Mouse (Mus musculus) large intestine, adult 2 months (tissue): Measurements from ENCODE around the gene Ddx55. TPM values are rescaled to one million over a fixed set of nuclear protein-coding genes. Genes with fewer than 3 reads are reported as not detected.

Experiments
- DNase-seq: peaks from one replicate; pipeline ENCODE4 v3.0.0-alpha.2; 2012; ENCODE audit warnings: low read depth, low spot score
- WGBS: fragments of 180-500 bp; shearing (Covaris S2); methylation state at CpG from one replicate; pipeline ENCODE4 v1.1.7; 2018; 5-methylcytosine and 5-hydroxymethylcytosine counted together
- polyA plus RNA-seq: library from polyadenylated mRNA; depleted of rRNA; stranded (reverse); fragments of >200 nt; gene quantifications from 2 replicates; pipeline ENCODE4 v1.2.3, GENCODE M21; 2012; rRNA removed

The Ddx55 gene
- polyA plus RNA-seq: 8.9 and 12.1 TPM in 2 replicates

- peak; percentile 81 for DNase-seq
- WGBS: under 1% methylated on average over 66 of the region's 66 CpGs
These were observed at the start of gene Ddx55 for GRCm38 (mm10) chr5:124552558-124553307. Gene Ddx55, plus strand, starts transcription at chr5:124552864.

GRCm38 (mm10) chr5:124503742-124504141 is 48.9 kb upstream of the Ddx55 start:
- no peak for DNase-seq
- 74% methylated on average over 14 of the region's 14 CpGs for WGBS

GRCm38 (mm10) chr5:124505235-124505634 is 47.4 kb upstream of the Ddx55 start:
- no peak for DNase-seq
- WGBS: 38% methylated on average over 4 of the region's 4 CpGs

- DNase-seq: no peak
- WGBS: 28% methylated on average over 10 of the region's 10 CpGs
These were observed 45.8 kb upstream of the Ddx55 start for GRCm38 (mm10) chr5:124506731-124507359.

- DNase-seq: no peak
- WGBS: 55% methylated on average over 6 of the region's 6 CpGs
These were observed 43.5 kb upstream of the Ddx55 start for GRCm38 (mm10) chr5:124509200-124509599.

GRCm38 (mm10) chr5:124509742-124510237 is 42.9 kb upstream of the Ddx55 start:
- no peak for DNase-seq

GRCm38 (mm10) chr5:124510536-124511050 is 42.1 kb upstream of the Ddx55 start:
- no peak for DNase-seq

More at GRCm38 (mm10) chr5:124509742-124510237, 42.9 kb upstream of the Ddx55 start:
- WGBS: 35% methylated on average over 12 of the region's 12 CpGs

GRCm38 (mm10) chr5:124515789-124516188 is 36.9 kb upstream of the Ddx55 start:
- no peak for DNase-seq
- 70% methylated on average over 5 of the region's 5 CpGs for WGBS

More at GRCm38 (mm10) chr5:124510536-124511050, 42.1 kb upstream of the Ddx55 start:
- WGBS: 91% methylated on average over 10 of the region's 10 CpGs

GRCm38 (mm10) chr5:124518648-124519047 is 34.0 kb upstream of the Ddx55 start:
- 89% methylated on average over 10 of the region's 10 CpGs for WGBS
- no peak for DNase-seq

- no peak for DNase-seq
- WGBS: 89% methylated on average over 4 of the region's 4 CpGs
These were observed 31.1 kb upstream of the Ddx55 start for GRCm38 (mm10) chr5:124521588-124521987.

GRCm38 (mm10) chr5:124523032-124523431 is 29.6 kb upstream of the Ddx55 start:
- DNase-seq: no peak
- WGBS: 95% methylated on average over 8 of the region's 8 CpGs

- 80% methylated on average over 5 of the region's 5 CpGs for WGBS
- no peak for DNase-seq
These were observed 27.7 kb upstream of the Ddx55 start for GRCm38 (mm10) chr5:124524943-124525342.

GRCm38 (mm10) chr5:124528351-124528750 is 24.3 kb upstream of the Ddx55 start:
- 67% methylated on average over 4 of the region's 4 CpGs for WGBS

GRCm38 (mm10) chr5:124528791-124529190 is 23.9 kb upstream of the Ddx55 start:
- DNase-seq: no peak
- 56% methylated on average over 9 of the region's 9 CpGs for WGBS

More at GRCm38 (mm10) chr5:124528351-124528750, 24.3 kb upstream of the Ddx55 start:
- no peak for DNase-seq

GRCm38 (mm10) chr5:124529191-124529651 is 23.4 kb upstream of the Ddx55 start:
- WGBS: 56% methylated on average over 8 of the region's 8 CpGs
- no peak for DNase-seq

- no peak for DNase-seq
- WGBS: 62% methylated on average over 8 of the region's 8 CpGs
These were observed 23.0 kb upstream of the Ddx55 start for GRCm38 (mm10) chr5:124529697-124530096.

GRCm38 (mm10) chr5:124530655-124531582 is 21.7 kb upstream of the Ddx55 start, which contains the start of gene Rilpl1:
Gene Rilpl1, minus strand, starts transcription at chr5:124531391.
- 2% methylated on average over 94 of the region's 96 CpGs for WGBS
- no peak for DNase-seq

GRCm38 (mm10) chr5:124531583-124531930 is 21.1 kb upstream of the Ddx55 start:
- DNase-seq: no peak
- WGBS: 20% methylated on average over 14 of the region's 14 CpGs

GRCm38 (mm10) chr5:124532451-124532850 is 20.2 kb upstream of the Ddx55 start:
- DNase-seq: no peak
- WGBS: 57% methylated on average over 7 of the region's 7 CpGs
